Mouse (Mus musculus): ENCODE data around the gene Gm49337. TPM values are rescaled to one million over a fixed set of nuclear protein-coding genes. Genes with fewer than 3 reads are reported as not detected.

Gm49337 gene
- total RNA-seq (2012; rRNA removed) (not detected in 2 replicates), polyA plus RNA-seq (2012; ENCODE audit: insufficient read depth in 1 of 2, insufficient read length in 2 of 2, low read depth in 1 of 2, low replicate concordance in 2 of 2, missing spikeins in 1 of 2) (not detected)

GRCm38 (mm10) chr4:116173072-116173471, at the start of gene Gm49337, which contains the start of gene 1700042G07Rik:
Gm49337 (plus strand) TSS chr4:116173384.
1700042G07Rik (plus strand) TSS chr4:116173372.
- Histone ChIP-seq H3K27me3 (ENCODE audit: control insufficient read depth in 1 of 2, insufficient read depth in 2 of 2, low read length in 2 of 2) (no peaks in the 10 kb centered on the region), H3K36me3 (ENCODE audit: control insufficient read depth in 1 of 2, insufficient read depth in 2 of 2, low read length in 2 of 2) (peaks cover 0 to 13% of the 10 kb centered on the region in 2 experiments; a peak in 2 of 4 replicates), H3K4me1 (ENCODE audit: control insufficient read depth in 1 of 2, insufficient read depth in 2 of 2, low read length in 2 of 2) (peaks cover 2 to 25% of the 10 kb centered on the region in 2 experiments; a peak in 2 of 4 replicates), H3K27ac (ENCODE audit: control insufficient read depth, low read depth, low read length) (no peak within 1 kb of the TSS), H3K9me3 (replicated peaks; ENCODE audit: insufficient read depth, low read length) (no peaks in the 10 kb centered on the region), H3K79me2 (ENCODE audit: control insufficient read depth, insufficient read depth, low read length, poor library complexity) (no peaks in the 10 kb centered on the region), H3K9ac (ENCODE audit: control insufficient read depth, low read depth, low read length, poor library complexity, severe bottlenecking) (no peak within 1 kb of the TSS), H3K4me3 (ENCODE audit: control insufficient read depth in 1 of 2, insufficient read depth in 1 of 2, low read depth in 2 of 2, low read length in 2 of 2) (no peak within 1 kb of the TSS)
- DNase-seq (ENCODE audit: low read depth, low spot score) = no peak
- no peak for TF ChIP-seq TAL1 (IDR thresholded peaks at IDR 0.05; ENCODE audit: low read length)
- no peak for TF ChIP-seq JUND (IDR thresholded peaks at IDR 0.05; ENCODE audit: low read depth, low read length)

GRCm38 (mm10) chr4:116123602-116124519, 49.3 kb upstream of the Gm49337 start, which contains the start of the genes Rad54l and Pomgnt1:
Rad54l (minus strand) TSS chr4:116123690.
Pomgnt1 (plus strand) TSS chr4:116123840.
- peak; percentile 98 for DNase-seq (ENCODE audit: low read depth, low spot score)
- peaks cover 0 to 23% of the 10 kb centered on the region in 2 experiments; a peak in 2 of 4 replicates for H3K36me3 ChIP-seq (ENCODE audit: control insufficient read depth in 1 of 2, insufficient read depth in 2 of 2, low read length in 2 of 2)
- peak within 1 kb of the TSS; percentile 96 for H3K27ac ChIP-seq (ENCODE audit: control insufficient read depth, low read depth, low read length)
- peak; percentile 94 for TF ChIP-seq HCFC1 (IDR thresholded peaks at IDR 0.05; ENCODE audit: low read depth, low read length)
- TF ChIP-seq ZKSCAN1 (IDR thresholded peaks at IDR 0.05; ENCODE audit: low read depth, low read length) = no peak
- TF ChIP-seq CHD1 (IDR thresholded peaks at IDR 0.05; ENCODE audit: low read depth, low read length) = 0 out of 2 replicates have a peak, but pooled peaks have one; percentile 38
- peak; percentile 44; the same call in 1 of the 2 replicates for TF ChIP-seq TCF12 (IDR thresholded peaks at IDR 0.05; ENCODE audit: low read depth, low read length)
- TF ChIP-seq CTCF (IDR thresholded peaks at IDR 0.05 in 2 of 3, conservative IDR thresholded peaks at IDR 0.05 in 1 of 3; ENCODE audit: control insufficient read depth in 1 of 3, insufficient read depth in 1 of 3, low read depth in 2 of 3, low read length in 3 of 3, poor library complexity in 1 of 3, severe bottlenecking in 1 of 3) = peak in 1 of 3 experiments; percentile 11; a peak in 1 of 6 replicates
- TF ChIP-seq POLR2AphosphoS2 (IDR thresholded peaks at IDR 0.05; ENCODE audit: low read length) = no peak; the same call in 1 of the 2 replicates
- TF ChIP-seq POLR2A (IDR thresholded peaks at IDR 0.05; ENCODE audit: control insufficient read depth in 1 of 2, insufficient read depth in 1 of 2, low read depth in 1 of 2, low read length in 2 of 2, poor library complexity in 1 of 2) = peak; percentile 71 to 95; a peak in 3 of 4 replicates
- TF ChIP-seq USF2 (IDR thresholded peaks at IDR 0.05; ENCODE audit: borderline replicate concordance in 1 of 2, insufficient read depth in 1 of 2, low read depth in 1 of 2, low read length in 2 of 2) = no peak
- TF ChIP-seq MXI1 (IDR thresholded peaks at IDR 0.05; ENCODE audit: low read depth, low read length) = peak; percentile 77; the same call in 1 of the 2 replicates
- peak; percentile 84 for TF ChIP-seq NELFE (IDR thresholded peaks at IDR 0.05; ENCODE audit: low read depth, low read length)
- TF ChIP-seq SIN3A (IDR thresholded peaks at IDR 0.05; ENCODE audit: low read length) = peak; percentile 99
- TF ChIP-seq E2F4 (IDR thresholded peaks at IDR 0.05; ENCODE audit: borderline replicate concordance, low read depth, low read length) = peak; percentile 99
- TF ChIP-seq GATA1 (IDR thresholded peaks at IDR 0.05; ENCODE audit: low read depth, low read length) = peak; percentile 48; the same call in 1 of the 2 replicates
- TF ChIP-seq NRF1 (IDR thresholded peaks at IDR 0.05; ENCODE audit: insufficient read depth, low read depth, low read length, poor library complexity, severe bottlenecking) = no peak
- no peak for TF ChIP-seq ZC3H11A (IDR thresholded peaks at IDR 0.05; ENCODE audit: low read depth, low read length)
- peak; percentile 69 for TF ChIP-seq CHD2 (IDR thresholded peaks at IDR 0.05; ENCODE audit: low read length)
- peak; percentile 95 for TF ChIP-seq ELF1 (IDR thresholded peaks at IDR 0.05; ENCODE audit: low read depth, low read length)
- peak; percentile 96 for TF ChIP-seq TBP (IDR thresholded peaks at IDR 0.05; ENCODE audit: low read depth, low read length)
- peak; percentile 94 for TF ChIP-seq ZMIZ1 (IDR thresholded peaks at IDR 0.05; ENCODE audit: low read depth, low read length)
- peak within 1 kb of the TSS; percentile 95 for H3K9ac ChIP-seq (ENCODE audit: control insufficient read depth, low read depth, low read length, poor library complexity, severe bottlenecking)
- peak within 1 kb of the TSS; percentile 60 to 99 for H3K4me3 ChIP-seq (ENCODE audit: control insufficient read depth in 1 of 2, insufficient read depth in 1 of 2, low read depth in 2 of 2, low read length in 2 of 2)
- no peaks in the 10 kb centered on the region for H3K9me3 ChIP-seq (replicated peaks; ENCODE audit: insufficient read depth, low read length)
- peaks cover 2 to 14% of the 10 kb centered on the region in 2 experiments; a peak in 3 of 4 replicates for H3K4me1 ChIP-seq (ENCODE audit: control insufficient read depth in 1 of 2, insufficient read depth in 2 of 2, low read length in 2 of 2)
- H3K27me3 ChIP-seq (ENCODE audit: control insufficient read depth in 1 of 2, insufficient read depth in 2 of 2, low read length in 2 of 2) = no peaks in the 10 kb centered on the region
- H3K79me2 ChIP-seq (ENCODE audit: control insufficient read depth, insufficient read depth, low read length, poor library complexity) = peaks cover 13% of the 10 kb centered on the region
